Mouse (Mus musculus): ENCODE results near the gene Urb2. TPM values are rescaled to one million over a fixed set of nuclear protein-coding genes. Genes with fewer than 3 reads are reported as not detected.

The Urb2 gene
- polyA plus RNA-seq, 1 experiment from 2014 or later, result 6.0 TPM

DNA sequence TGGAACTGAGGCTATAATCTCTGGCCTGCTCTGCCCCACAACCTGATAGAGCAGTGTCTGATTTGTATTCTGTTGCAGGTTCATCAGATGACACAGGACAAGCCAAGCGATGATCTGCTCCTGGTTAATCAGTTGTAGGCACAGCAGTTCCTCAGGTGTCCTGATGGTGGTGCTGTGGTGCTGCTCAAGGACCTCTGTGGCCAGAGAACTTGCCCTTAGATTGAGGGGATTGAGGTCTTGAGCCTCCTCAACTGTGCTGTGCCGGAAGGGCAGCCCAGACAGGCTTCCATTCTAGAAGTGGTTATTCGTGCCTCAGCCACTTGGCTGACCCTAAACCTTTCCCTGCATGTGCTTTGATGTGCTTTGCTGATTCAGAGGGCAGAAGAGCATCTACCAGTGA lies 30.8 kb downstream of the Urb2 start:
- H3K36me3 ChIP-seq (ENCODE audit: control insufficient read depth, insufficient read depth, low read length), result 0 out of 2 replicates have a peak, but pooled peaks cover under 1% of the 10 kb centered on the region
- no peak; the same call in 1 of the 2 replicates for ATAC-seq (replicated peaks; ENCODE audit: insufficient number of reproducible peaks, low FRiP score, low TSS enrichment)

DNA sequence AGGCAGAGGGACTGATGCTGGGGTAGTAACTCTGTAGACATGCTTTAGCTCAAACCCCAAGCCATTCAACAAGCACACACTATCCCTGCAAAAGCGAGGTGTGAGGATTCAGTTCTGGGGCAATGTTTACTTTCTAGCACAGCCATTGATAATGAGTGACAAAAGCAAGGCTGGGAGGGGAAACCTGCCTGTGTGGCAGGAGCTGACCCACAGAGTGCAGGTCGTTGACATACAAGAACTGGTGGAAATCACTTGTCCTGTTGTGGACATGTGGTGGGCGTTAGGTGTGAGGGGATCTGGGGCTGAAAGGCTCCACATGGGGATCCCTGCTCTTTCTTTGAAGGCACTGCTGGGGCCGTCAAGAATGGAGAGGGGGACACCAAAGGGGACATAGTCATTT lies 31.3 kb downstream of the Urb2 start:
- no peak overlapping the region for H3K9ac ChIP-seq (ENCODE audit: low read depth, low read length)

More for the DNA sequence above, 30.8 kb downstream of the Urb2 start:
- H3K9ac ChIP-seq (ENCODE audit: low read depth, low read length), result no peak overlapping the region
- H3K4me1 ChIP-seq (ENCODE audit: control insufficient read depth, insufficient read depth, low read length), result no peaks in the 10 kb centered on the region
- 30% methylated on average over 3 of the region's 3 CpGs for WGBS (ENCODE audit: insufficient replicate concordance)
- H3K27me3 ChIP-seq (ENCODE audit: control insufficient read depth, insufficient read depth, low read length), result peaks cover 1% of the 10 kb centered on the region
- no peak overlapping the region for H3K27ac ChIP-seq (ENCODE audit: low read depth, low read length)
- H3K4me3 ChIP-seq (ENCODE audit: low read depth, low read length), result no peak overlapping the region
- no peaks in the 10 kb centered on the region for H3K9me3 ChIP-seq (replicated peaks; ENCODE audit: control insufficient read depth, low read length)
- no peak overlapping the region for H3K4me2 ChIP-seq

DNA sequence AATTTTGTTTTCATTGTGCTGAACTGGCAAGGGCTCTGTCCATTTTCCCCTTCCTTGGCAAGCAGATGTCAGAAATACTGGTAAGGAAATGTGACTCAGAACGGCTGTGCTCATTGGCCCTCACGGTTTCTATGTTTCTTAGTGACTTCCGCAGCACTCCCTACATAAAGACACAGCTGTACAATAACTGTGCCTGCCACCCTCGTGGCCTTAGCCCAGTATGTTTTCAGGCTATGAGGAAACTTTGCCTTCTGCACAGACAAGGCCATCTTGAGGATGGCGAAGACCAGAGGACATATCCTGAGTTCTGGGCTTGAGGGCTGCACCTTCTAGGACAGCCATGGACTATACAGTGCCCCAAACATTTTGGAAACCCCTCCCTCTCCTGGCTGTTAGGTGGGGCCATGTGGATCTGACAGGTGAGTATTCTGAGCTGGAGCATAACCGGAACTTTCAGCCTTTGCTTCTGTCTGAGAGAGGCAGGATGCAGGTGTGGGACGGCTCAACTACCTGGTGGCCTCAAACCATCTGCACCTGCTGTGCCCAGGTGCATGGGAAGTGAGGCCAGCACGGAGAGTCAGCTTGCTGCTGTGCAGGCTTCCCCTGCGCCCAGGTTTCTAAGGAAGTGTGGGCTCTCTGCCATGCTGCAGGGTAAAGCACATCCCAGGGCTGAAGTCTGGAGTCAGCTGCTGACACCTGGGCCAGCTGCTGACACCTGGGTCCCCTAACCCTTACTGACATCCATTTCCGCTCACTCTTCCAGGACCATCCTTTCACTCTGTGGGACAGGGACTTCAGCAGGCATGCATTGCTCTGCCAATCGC lies 35.7 kb downstream of the Urb2 start:
- peaks cover 3% of the 10 kb centered on the region for H3K27me3 ChIP-seq (ENCODE audit: control insufficient read depth, insufficient read depth, low read length)
- no peak overlapping the region for H3K9ac ChIP-seq (ENCODE audit: low read depth, low read length)

More for the DNA sequence above, 31.3 kb downstream of the Urb2 start:
- no peak overlapping the region for H3K4me3 ChIP-seq (ENCODE audit: low read depth, low read length)
- ATAC-seq (replicated peaks; ENCODE audit: insufficient number of reproducible peaks, low FRiP score, low TSS enrichment), result no peak; the same call in 1 of the 2 replicates
- no peaks in the 10 kb centered on the region for H3K36me3 ChIP-seq (ENCODE audit: control insufficient read depth, insufficient read depth, low read length)
- no peak overlapping the region for H3K4me2 ChIP-seq
- no peaks in the 10 kb centered on the region for H3K9me3 ChIP-seq (replicated peaks; ENCODE audit: control insufficient read depth, low read length)
- H3K4me1 ChIP-seq (ENCODE audit: control insufficient read depth, insufficient read depth, low read length), result no peaks in the 10 kb centered on the region
- H3K27ac ChIP-seq (ENCODE audit: low read depth, low read length), result no peak overlapping the region
- 47% methylated on average over 4 of the region's 4 CpGs for WGBS (ENCODE audit: insufficient replicate concordance)
- peaks cover 3% of the 10 kb centered on the region for H3K27me3 ChIP-seq (ENCODE audit: control insufficient read depth, insufficient read depth, low read length)

DNA sequence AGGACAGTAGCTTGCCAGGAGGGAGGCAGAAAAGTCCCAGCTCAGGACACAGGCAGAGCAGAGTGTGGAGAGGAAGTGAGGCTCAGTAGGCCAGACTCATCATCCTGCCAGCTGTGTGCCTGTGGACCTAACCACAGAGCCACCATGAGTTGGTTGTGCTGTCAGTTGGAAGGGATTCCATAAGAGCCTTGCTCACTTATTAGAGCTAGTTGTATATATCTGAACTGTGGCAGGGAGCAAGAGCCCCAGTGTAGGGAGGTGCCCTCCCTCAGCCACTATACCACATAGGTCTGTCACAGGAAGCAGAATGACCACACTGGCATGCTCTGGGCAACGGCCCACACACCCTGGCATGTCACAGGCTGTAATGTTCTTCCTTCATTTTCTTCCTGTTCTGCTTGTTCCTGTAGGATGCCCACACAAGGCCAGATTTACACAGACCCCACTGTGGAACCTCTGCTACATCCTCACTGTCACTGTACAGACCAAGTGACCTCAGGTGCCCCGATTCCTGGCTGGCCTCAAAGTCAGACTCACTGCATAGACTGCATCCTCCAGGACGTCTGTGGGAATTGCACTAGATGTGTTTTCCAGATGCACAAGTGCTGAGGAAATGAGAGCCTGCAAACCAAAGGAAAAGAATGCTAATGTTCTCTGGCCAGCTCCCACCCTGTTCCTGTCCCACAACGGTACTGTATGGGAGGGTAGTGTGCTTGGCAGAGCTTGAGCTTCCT lies 45.2 kb downstream of the Urb2 start:
- Histone ChIP-seq H3K4me1 (ENCODE audit: control insufficient read depth, insufficient read depth, low read length) (peaks cover 7% of the 10 kb centered on the region), H3K9me3 (replicated peaks; ENCODE audit: control insufficient read depth, low read length) (no peaks in the 10 kb centered on the region), H3K9ac (ENCODE audit: low read depth, low read length) (no peak overlapping the region), H3K4me3 (ENCODE audit: low read depth, low read length) (no peak overlapping the region), H3K4me2 (no peak overlapping the region), H3K27ac (ENCODE audit: low read depth, low read length) (no peak overlapping the region), H3K36me3 (ENCODE audit: control insufficient read depth, insufficient read depth, low read length) (no peaks in the 10 kb centered on the region), H3K27me3 (ENCODE audit: control insufficient read depth, insufficient read depth, low read length) (0 out of 2 replicates have a peak, but pooled peaks cover 4% of the 10 kb centered on the region)
- no peak for ATAC-seq (replicated peaks; ENCODE audit: insufficient number of reproducible peaks, low FRiP score, low TSS enrichment)
- WGBS (ENCODE audit: insufficient replicate concordance), result 52% methylated on average over 4 of the region's 4 CpGs

More for the DNA sequence above, 35.7 kb downstream of the Urb2 start:
- Histone ChIP-seq H3K36me3 (ENCODE audit: control insufficient read depth, insufficient read depth, low read length) (no peaks in the 10 kb centered on the region), H3K4me2 (no peak overlapping the region), H3K9me3 (replicated peaks; ENCODE audit: control insufficient read depth, low read length) (no peaks in the 10 kb centered on the region), H3K4me3 (ENCODE audit: low read depth, low read length) (no peak overlapping the region), H3K27ac (ENCODE audit: low read depth, low read length) (no peak overlapping the region), H3K4me1 (ENCODE audit: control insufficient read depth, insufficient read depth, low read length) (no peaks in the 10 kb centered on the region)
- no peak for ATAC-seq (replicated peaks; ENCODE audit: insufficient number of reproducible peaks, low FRiP score, low TSS enrichment)
- WGBS (ENCODE audit: insufficient replicate concordance), result 78% methylated on average over 11 of the region's 11 CpGs

DNA sequence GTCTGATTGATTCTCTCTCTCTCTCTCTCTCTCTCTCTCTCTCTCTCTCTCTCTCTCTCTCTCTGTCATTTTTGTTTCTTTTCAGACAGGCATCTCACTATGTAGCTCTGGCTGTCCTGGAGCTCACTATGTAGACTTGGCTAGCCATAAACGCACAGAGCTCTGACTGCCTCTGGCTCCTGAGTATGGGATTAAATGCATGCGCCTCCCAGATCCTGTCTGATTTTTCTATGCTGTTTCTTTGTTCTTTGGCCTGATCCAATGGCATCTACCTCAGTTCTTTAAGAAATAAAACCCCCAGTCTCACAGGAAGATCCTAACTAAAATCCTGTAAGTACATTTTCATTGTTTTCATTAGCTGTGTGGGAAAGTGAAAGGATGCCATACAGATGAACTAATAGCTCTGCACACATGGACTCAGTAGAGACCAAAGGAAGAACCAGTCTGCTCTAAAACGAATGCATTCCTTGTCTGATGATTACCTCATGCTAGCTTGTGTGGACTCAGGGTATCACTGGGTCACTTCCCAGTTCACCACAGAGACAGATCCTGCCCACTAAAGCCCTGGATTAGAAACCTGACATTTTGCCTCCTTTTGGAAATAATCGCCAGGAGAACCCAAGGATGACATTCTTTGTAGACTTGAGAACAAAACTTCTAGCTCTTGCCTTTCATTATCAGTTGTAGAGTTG lies 45.9 kb downstream of the Urb2 start:
- Histone ChIP-seq H3K27ac (ENCODE audit: low read depth, low read length) (no peak overlapping the region), H3K27me3 (ENCODE audit: control insufficient read depth, insufficient read depth, low read length) (0 out of 2 replicates have a peak, but pooled peaks cover 4% of the 10 kb centered on the region), H3K4me1 (ENCODE audit: control insufficient read depth, insufficient read depth, low read length) (peaks cover 7% of the 10 kb centered on the region), H3K4me3 (ENCODE audit: low read depth, low read length) (no peak overlapping the region), H3K4me2 (no peak overlapping the region), H3K9me3 (replicated peaks; ENCODE audit: control insufficient read depth, low read length) (no peaks in the 10 kb centered on the region), H3K36me3 (ENCODE audit: control insufficient read depth, insufficient read depth, low read length) (no peaks in the 10 kb centered on the region), H3K9ac (ENCODE audit: low read depth, low read length) (no peak overlapping the region)
- 60% methylated on average over 4 of the region's 4 CpGs for WGBS (ENCODE audit: insufficient replicate concordance)
- ATAC-seq (replicated peaks; ENCODE audit: insufficient number of reproducible peaks, low FRiP score, low TSS enrichment), result no peak

DNA sequence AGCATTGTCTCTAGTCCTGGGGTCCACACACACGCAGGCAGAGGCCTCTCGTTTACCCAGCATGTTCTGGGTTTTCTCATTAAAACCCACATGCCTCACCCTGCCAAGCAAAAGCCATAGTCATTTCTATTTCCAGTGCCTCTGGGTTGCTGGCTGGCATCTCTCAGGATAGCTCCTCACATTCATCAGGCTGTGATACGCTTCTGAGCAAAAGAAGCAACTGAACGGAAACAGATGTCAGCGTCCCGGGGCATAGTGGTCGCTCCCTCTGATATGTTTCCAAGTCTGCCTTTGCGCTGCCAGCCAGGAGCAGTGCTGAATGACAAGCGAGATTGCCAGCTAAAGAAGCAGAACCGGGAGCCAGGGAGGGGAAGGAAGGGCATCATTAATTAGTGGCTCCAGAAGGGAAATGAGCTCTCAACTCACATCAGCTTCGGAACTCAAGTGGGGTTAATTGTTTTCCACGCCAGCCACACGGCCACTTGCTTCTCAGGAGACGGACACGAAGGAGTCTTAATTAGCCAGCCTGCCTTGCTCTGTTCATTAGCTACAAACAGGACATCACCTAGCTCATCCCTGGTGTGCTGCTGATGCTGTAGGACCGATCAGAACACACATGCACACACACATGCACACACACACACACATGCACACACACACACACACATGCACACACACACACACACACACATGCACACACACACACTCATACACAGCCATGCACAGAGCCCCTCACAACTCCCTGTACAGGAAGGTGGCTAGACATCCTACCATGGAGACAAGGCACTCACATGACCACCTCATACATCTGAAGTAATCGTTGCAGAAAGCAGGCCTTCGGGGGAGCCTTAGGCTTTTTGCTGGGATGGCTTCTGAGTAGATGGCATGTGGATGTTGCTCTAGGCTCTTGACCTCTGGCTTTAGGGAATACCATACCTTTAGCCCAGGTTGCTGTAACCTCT lies 49.3 kb downstream of the Urb2 start:
- no peak overlapping the region for H3K4me3 ChIP-seq (ENCODE audit: low read depth, low read length)
- no peak for ATAC-seq (replicated peaks; ENCODE audit: insufficient number of reproducible peaks, low FRiP score, low TSS enrichment)
- 0 out of 2 replicates have a peak, but pooled peaks cover 4% of the 10 kb centered on the region for H3K27me3 ChIP-seq (ENCODE audit: control insufficient read depth, insufficient read depth, low read length)
- peaks cover 7% of the 10 kb centered on the region for H3K4me1 ChIP-seq (ENCODE audit: control insufficient read depth, insufficient read depth, low read length)
- no peak overlapping the region for H3K27ac ChIP-seq (ENCODE audit: low read depth, low read length)
- WGBS (ENCODE audit: insufficient replicate concordance), result 46% methylated on average over 18 of the region's 18 CpGs
- H3K4me2 ChIP-seq, result no peak overlapping the region
- H3K36me3 ChIP-seq (ENCODE audit: control insufficient read depth, insufficient read depth, low read length), result no peaks in the 10 kb centered on the region
- no peak overlapping the region for H3K9ac ChIP-seq (ENCODE audit: low read depth, low read length)
- no peaks in the 10 kb centered on the region for H3K9me3 ChIP-seq (replicated peaks; ENCODE audit: control insufficient read depth, low read length)

DNA sequence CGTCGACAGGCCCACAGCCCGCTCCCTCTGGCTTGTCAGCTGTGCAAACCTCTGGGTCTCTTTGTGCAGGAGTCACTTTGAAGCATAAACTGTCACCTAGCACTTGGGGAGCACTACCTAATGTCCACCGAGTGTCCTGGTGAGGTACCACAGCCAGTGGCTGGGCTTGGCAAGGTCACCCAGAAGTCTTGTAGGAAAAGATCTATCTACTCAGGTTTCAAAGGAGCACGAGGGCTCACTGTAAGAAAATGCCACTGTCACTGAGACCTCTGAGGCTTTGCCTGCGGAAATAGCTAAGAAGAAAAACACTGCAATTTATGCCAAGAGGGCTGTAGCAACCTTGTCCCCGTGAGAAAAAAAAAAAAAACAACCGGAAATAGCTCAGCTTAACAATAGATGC lies 54.7 kb downstream of the Urb2 start:
- no peak overlapping the region for H3K9ac ChIP-seq (ENCODE audit: low read depth, low read length)
- H3K36me3 ChIP-seq (ENCODE audit: control insufficient read depth, insufficient read depth, low read length), result no peaks in the 10 kb centered on the region
- 53% methylated on average over 8 of the region's 8 CpGs for WGBS (ENCODE audit: insufficient replicate concordance)
- H3K4me3 ChIP-seq (ENCODE audit: low read depth, low read length), result no peak overlapping the region
- H3K27ac ChIP-seq (ENCODE audit: low read depth, low read length), result no peak overlapping the region
- H3K4me2 ChIP-seq, result no peak overlapping the region
- no peak for ATAC-seq (replicated peaks; ENCODE audit: insufficient number of reproducible peaks, low FRiP score, low TSS enrichment)
- H3K4me1 ChIP-seq (ENCODE audit: control insufficient read depth, insufficient read depth, low read length), result peaks cover 22% of the 10 kb centered on the region
- 0 out of 2 replicates have a peak, but pooled peaks cover 2% of the 10 kb centered on the region for H3K27me3 ChIP-seq (ENCODE audit: control insufficient read depth, insufficient read depth, low read length)
- no peaks in the 10 kb centered on the region for H3K9me3 ChIP-seq (replicated peaks; ENCODE audit: control insufficient read depth, low read length)

All from heart, embryonic 11.5 days (tissue).